Mouse (Mus musculus): Measurements from ENCODE around the gene Ralgapa2. TPM values are rescaled to one million over a fixed set of nuclear protein-coding genes. Genes with fewer than 3 reads are reported as not detected.

The Ralgapa2 gene
- polyA plus RNA-seq, 1 experiment from 2014 or later, result 14.6 TPM

- no peak for DNase-seq
- H3K9me3 ChIP-seq (ENCODE audit: control insufficient read depth, low read length), result no peaks in the 10 kb centered on the region
- WGBS, result 89% methylated on average over 2 of the region's 2 CpGs
- no peaks in the 10 kb centered on the region for H3K27me3 ChIP-seq (ENCODE audit: control insufficient read depth, insufficient read depth, low read length)
- no peak overlapping the region for H3K27ac ChIP-seq (replicated peaks; ENCODE audit: low read depth, low read length)
- no peak for ATAC-seq (ENCODE audit: low FRiP score, low TSS enrichment)
- no peak overlapping the region for H3K4me3 ChIP-seq (replicated peaks; ENCODE audit: low read depth, low read length)
- peaks cover 16% of the 10 kb centered on the region for H3K36me3 ChIP-seq (ENCODE audit: control insufficient read depth, insufficient read depth, low read length)
- no peak overlapping the region for H3K4me2 ChIP-seq (ENCODE audit: low read length)
- no peak overlapping the region for H3K9ac ChIP-seq (replicated peaks; ENCODE audit: low read length)
- H3K4me1 ChIP-seq (ENCODE audit: control insufficient read depth, insufficient read depth, low read length), result no peaks in the 10 kb centered on the region
Observed at GRCm38 (mm10) chr2:146387211-146387610, 124.9 kb downstream of the Ralgapa2 start.

- 31% methylated on average over 1 of the region's 1 CpGs for WGBS
Observed at GRCm38 (mm10) chr2:146384582-146384981, 127.6 kb downstream of the Ralgapa2 start.

GRCm38 (mm10) chr2:146376293-146376692, 135.9 kb downstream of the Ralgapa2 start:
- DNase-seq (no peak), ATAC-seq (ENCODE audit: low FRiP score, low TSS enrichment) (no peak)
- Histone ChIP-seq H3K4me1 (ENCODE audit: control insufficient read depth, insufficient read depth, low read length) (no peaks in the 10 kb centered on the region), H3K36me3 (ENCODE audit: control insufficient read depth, insufficient read depth, low read length) (no peaks in the 10 kb centered on the region), H3K4me2 (ENCODE audit: low read length) (no peak overlapping the region), H3K9me3 (ENCODE audit: control insufficient read depth, low read length) (no peaks in the 10 kb centered on the region), H3K9ac (replicated peaks; ENCODE audit: low read length) (no peak overlapping the region), H3K27me3 (ENCODE audit: control insufficient read depth, insufficient read depth, low read length) (no peaks in the 10 kb centered on the region), H3K27ac (replicated peaks; ENCODE audit: low read depth, low read length) (no peak overlapping the region), H3K4me3 (replicated peaks; ENCODE audit: low read depth, low read length) (no peak overlapping the region)
- 87% methylated on average over 5 of the region's 5 CpGs for WGBS

More at GRCm38 (mm10) chr2:146384582-146384981, 127.6 kb downstream of the Ralgapa2 start:
- Histone ChIP-seq H3K36me3 (ENCODE audit: control insufficient read depth, insufficient read depth, low read length) (peaks cover 5% of the 10 kb centered on the region; the same call in 1 of the 2 replicates), H3K4me1 (ENCODE audit: control insufficient read depth, insufficient read depth, low read length) (no peaks in the 10 kb centered on the region), H3K4me2 (ENCODE audit: low read length) (no peak overlapping the region), H3K27ac (replicated peaks; ENCODE audit: low read depth, low read length) (no peak overlapping the region), H3K27me3 (ENCODE audit: control insufficient read depth, insufficient read depth, low read length) (no peaks in the 10 kb centered on the region), H3K9ac (replicated peaks; ENCODE audit: low read length) (no peak overlapping the region), H3K4me3 (replicated peaks; ENCODE audit: low read depth, low read length) (no peak overlapping the region), H3K9me3 (ENCODE audit: control insufficient read depth, low read length) (no peaks in the 10 kb centered on the region)
- ATAC-seq (ENCODE audit: low FRiP score, low TSS enrichment) (no peak), DNase-seq (peak; percentile 63)

GRCm38 (mm10) chr2:146366098-146366497, 146.0 kb downstream of the Ralgapa2 start:
- no peak for ATAC-seq (ENCODE audit: low FRiP score, low TSS enrichment)
- no peaks in the 10 kb centered on the region for H3K36me3 ChIP-seq (ENCODE audit: control insufficient read depth, insufficient read depth, low read length)
- H3K27me3 ChIP-seq (ENCODE audit: control insufficient read depth, insufficient read depth, low read length), result no peaks in the 10 kb centered on the region
- peak; percentile 25 for DNase-seq
- H3K9ac ChIP-seq (replicated peaks; ENCODE audit: low read length), result no peak overlapping the region
- H3K4me3 ChIP-seq (replicated peaks; ENCODE audit: low read depth, low read length), result no peak overlapping the region
- 0 out of 2 replicates have a peak, but pooled peaks cover 4% of the 10 kb centered on the region for H3K4me1 ChIP-seq (ENCODE audit: control insufficient read depth, insufficient read depth, low read length)
- WGBS, result 56% methylated on average over 12 of the region's 12 CpGs
- H3K4me2 ChIP-seq (ENCODE audit: low read length), result no peak overlapping the region
- no peak overlapping the region for H3K27ac ChIP-seq (replicated peaks; ENCODE audit: low read depth, low read length)
- H3K9me3 ChIP-seq (ENCODE audit: control insufficient read depth, low read length), result no peaks in the 10 kb centered on the region

- H3K4me2 ChIP-seq (ENCODE audit: low read length), result no peak overlapping the region
- H3K9me3 ChIP-seq (ENCODE audit: control insufficient read depth, low read length), result no peaks in the 10 kb centered on the region
- 0 out of 2 replicates have a peak, but pooled peaks cover 4% of the 10 kb centered on the region for H3K4me1 ChIP-seq (ENCODE audit: control insufficient read depth, insufficient read depth, low read length)
- H3K36me3 ChIP-seq (ENCODE audit: control insufficient read depth, insufficient read depth, low read length), result no peaks in the 10 kb centered on the region
- WGBS, result 77% methylated on average over 11 of the region's 11 CpGs
- no peak overlapping the region for H3K9ac ChIP-seq (replicated peaks; ENCODE audit: low read length)
- DNase-seq, result peak; percentile 24
- no peaks in the 10 kb centered on the region for H3K27me3 ChIP-seq (ENCODE audit: control insufficient read depth, insufficient read depth, low read length)
- ATAC-seq (ENCODE audit: low FRiP score, low TSS enrichment), result no peak
- no peak overlapping the region for H3K4me3 ChIP-seq (replicated peaks; ENCODE audit: low read depth, low read length)
- no peak overlapping the region for H3K27ac ChIP-seq (replicated peaks; ENCODE audit: low read depth, low read length)
Observed at GRCm38 (mm10) chr2:146365368-146365983, 146.7 kb downstream of the Ralgapa2 start.

GRCm38 (mm10) chr2:146363483-146363882, 148.7 kb downstream of the Ralgapa2 start:
- DNase-seq (no peak), ATAC-seq (ENCODE audit: low FRiP score, low TSS enrichment) (no peak)
- no peaks in the 10 kb centered on the region for H3K27me3 ChIP-seq (ENCODE audit: control insufficient read depth, insufficient read depth, low read length)
- no peak overlapping the region for H3K27ac ChIP-seq (replicated peaks; ENCODE audit: low read depth, low read length)
- no peaks in the 10 kb centered on the region for H3K9me3 ChIP-seq (ENCODE audit: control insufficient read depth, low read length)
- 0 out of 2 replicates have a peak, but pooled peaks cover 4% of the 10 kb centered on the region for H3K4me1 ChIP-seq (ENCODE audit: control insufficient read depth, insufficient read depth, low read length)
- no peak overlapping the region for H3K4me2 ChIP-seq (ENCODE audit: low read length)
- no peaks in the 10 kb centered on the region for H3K36me3 ChIP-seq (ENCODE audit: control insufficient read depth, insufficient read depth, low read length)
- WGBS, result 90% methylated on average over 2 of the region's 2 CpGs
- H3K4me3 ChIP-seq (replicated peaks; ENCODE audit: low read depth, low read length), result no peak overlapping the region
- H3K9ac ChIP-seq (replicated peaks; ENCODE audit: low read length), result no peak overlapping the region

GRCm38 (mm10) chr2:146362932-146363331, 149.2 kb downstream of the Ralgapa2 start:
- DNase-seq (no peak), ATAC-seq (ENCODE audit: low FRiP score, low TSS enrichment) (no peak)
- H3K27ac ChIP-seq (replicated peaks; ENCODE audit: low read depth, low read length), result no peak overlapping the region
- no peaks in the 10 kb centered on the region for H3K27me3 ChIP-seq (ENCODE audit: control insufficient read depth, insufficient read depth, low read length)
- H3K36me3 ChIP-seq (ENCODE audit: control insufficient read depth, insufficient read depth, low read length), result no peaks in the 10 kb centered on the region
- no peak overlapping the region for H3K4me2 ChIP-seq (ENCODE audit: low read length)
- H3K9me3 ChIP-seq (ENCODE audit: control insufficient read depth, low read length), result no peaks in the 10 kb centered on the region
- 0 out of 2 replicates have a peak, but pooled peaks cover 4% of the 10 kb centered on the region for H3K4me1 ChIP-seq (ENCODE audit: control insufficient read depth, insufficient read depth, low read length)
- no peak overlapping the region for H3K9ac ChIP-seq (replicated peaks; ENCODE audit: low read length)
- 79% methylated on average over 1 of the region's 1 CpGs for WGBS
- H3K4me3 ChIP-seq (replicated peaks; ENCODE audit: low read depth, low read length), result no peak overlapping the region

- ATAC-seq (ENCODE audit: low FRiP score, low TSS enrichment), result no peak
- Histone ChIP-seq H3K9me3 (ENCODE audit: control insufficient read depth, low read length) (no peaks in the 10 kb centered on the region), H3K4me1 (ENCODE audit: control insufficient read depth, insufficient read depth, low read length) (0 out of 2 replicates have a peak, but pooled peaks cover 4% of the 10 kb centered on the region), H3K4me2 (ENCODE audit: low read length) (no peak overlapping the region), H3K9ac (replicated peaks; ENCODE audit: low read length) (no peak overlapping the region), H3K4me3 (replicated peaks; ENCODE audit: low read depth, low read length) (no peak overlapping the region), H3K36me3 (ENCODE audit: control insufficient read depth, insufficient read depth, low read length) (no peaks in the 10 kb centered on the region), H3K27me3 (ENCODE audit: control insufficient read depth, insufficient read depth, low read length) (no peaks in the 10 kb centered on the region), H3K27ac (replicated peaks; ENCODE audit: low read depth, low read length) (no peak overlapping the region)
- WGBS, result 75% methylated on average over 4 of the region's 4 CpGs
- DNase-seq, result no peak
Observed at GRCm38 (mm10) chr2:146361969-146362368, 150.2 kb downstream of the Ralgapa2 start.

- no peak for DNase-seq
- H3K4me1 ChIP-seq (ENCODE audit: control insufficient read depth, insufficient read depth, low read length), result 0 out of 2 replicates have a peak, but pooled peaks cover 4% of the 10 kb centered on the region
- H3K27me3 ChIP-seq (ENCODE audit: control insufficient read depth, insufficient read depth, low read length), result no peaks in the 10 kb centered on the region
- no peak overlapping the region for H3K4me2 ChIP-seq (ENCODE audit: low read length)
- WGBS, result 83% methylated on average over 3 of the region's 3 CpGs
- no peak overlapping the region for H3K4me3 ChIP-seq (replicated peaks; ENCODE audit: low read depth, low read length)
- H3K36me3 ChIP-seq (ENCODE audit: control insufficient read depth, insufficient read depth, low read length), result no peaks in the 10 kb centered on the region
- ATAC-seq (ENCODE audit: low FRiP score, low TSS enrichment), result no peak
- H3K27ac ChIP-seq (replicated peaks; ENCODE audit: low read depth, low read length), result no peak overlapping the region
- H3K9me3 ChIP-seq (ENCODE audit: control insufficient read depth, low read length), result no peaks in the 10 kb centered on the region
- no peak overlapping the region for H3K9ac ChIP-seq (replicated peaks; ENCODE audit: low read length)
Observed at GRCm38 (mm10) chr2:146361076-146361475, 151.1 kb downstream of the Ralgapa2 start.

Data from midbrain, embryonic 14.5 days (tissue).